Mouse (Mus musculus) embryonic facial prominence, embryonic 11.5 days (tissue): ENCODE measurements around the gene Gm29133. TPM values are rescaled to one million over a fixed set of nuclear protein-coding genes. Genes with fewer than 3 reads are reported as not detected.

ENCODE experiments used
- ATAC-seq: fragments of 200-750 bp; cut with Nextera tagmentation; replicated peaks from 2 replicates; pipeline ENCODE4 v1.8.0; 2017; ENCODE audit warnings: low read depth; ENCODE audit not compliant: insufficient number of reproducible peaks, low FRiP score, low TSS enrichment
- DNase-seq: peaks from one replicate; pipeline ENCODE4 v3.0.0-alpha.2; 2015; ENCODE audit warnings: low spot score
- H3K27ac ChIP-seq: fragments of 300-500 bp; sonication (generic); replicated peaks from 2 replicates; pipeline ENCODE4 v1.5.1; 2014; ENCODE audit warnings: mild to moderate bottlenecking, low read depth, low read length, control low read depth
- H3K27me3 ChIP-seq: fragments of 300-500 bp; sonication (generic); 2 replicates; pipeline ENCODE4 v1.6.1; 2014; ENCODE audit warnings: mild to moderate bottlenecking, low read length, moderate library complexity, mixed read lengths; ENCODE audit not compliant: control insufficient read depth, insufficient read depth
- H3K36me3 ChIP-seq: fragments of 300-500 bp; sonication (generic); replicated peaks from 2 replicates; pipeline ENCODE4 v1.6.1; 2014; ENCODE audit warnings: low read depth, mild to moderate bottlenecking, low read length, moderate library complexity, mixed read lengths; ENCODE audit not compliant: control insufficient read depth, insufficient read depth
- H3K4me1 ChIP-seq: fragments of 300-500 bp; sonication (generic); 2 replicates; pipeline ENCODE4 v1.6.1; 2014; ENCODE audit warnings: low read length, mixed read lengths; ENCODE audit not compliant: control insufficient read depth, insufficient read depth
- H3K4me2 ChIP-seq: fragments of 300-500 bp; sonication (generic); 2 replicates; pipeline ENCODE4 v1.6.1; 2014; ENCODE audit warnings: low read depth, mild to moderate bottlenecking, control low read depth, low read length, moderate library complexity
- H3K4me3 ChIP-seq: fragments of 300-500 bp; sonication (generic); 2 replicates; pipeline ENCODE4 v1.5.1; 2014; ENCODE audit warnings: low read depth, low read length, control low read depth
- H3K9ac ChIP-seq: fragments of 300-500 bp; sonication (generic); replicated peaks from 2 replicates; pipeline ENCODE4 v1.6.1; 2014; ENCODE audit warnings: mild to moderate bottlenecking, control low read depth, low read length
- H3K9me3 ChIP-seq: fragments of 300-500 bp; sonication (generic); replicated peaks from 2 replicates; pipeline ENCODE4 v1.6.1; 2016; ENCODE audit warnings: mild to moderate bottlenecking, low read length, inconsistent platforms, mixed read lengths; ENCODE audit not compliant: control insufficient read depth
- WGBS: fragments of 180-500 bp; shearing (Covaris S2); extraction: QIAGEN DNeasy Blood & Tissue Kit; methylation state at CpG from one replicate; pipeline ENCODE4 v1.1.7; 2014; 5-methylcytosine and 5-hydroxymethylcytosine counted together
- polyA plus RNA-seq: library from polyadenylated mRNA; unstranded; fragments of >200 nt; fragmentation: Nextera tagmentation; extraction: Ambion mirVana; gene quantifications from 2 replicates; pipeline ENCODE4 v1.2.1, GENCODE M21; 2014

Gm29133 gene
- not detected in 2 replicates for polyA plus RNA-seq

DNA sequence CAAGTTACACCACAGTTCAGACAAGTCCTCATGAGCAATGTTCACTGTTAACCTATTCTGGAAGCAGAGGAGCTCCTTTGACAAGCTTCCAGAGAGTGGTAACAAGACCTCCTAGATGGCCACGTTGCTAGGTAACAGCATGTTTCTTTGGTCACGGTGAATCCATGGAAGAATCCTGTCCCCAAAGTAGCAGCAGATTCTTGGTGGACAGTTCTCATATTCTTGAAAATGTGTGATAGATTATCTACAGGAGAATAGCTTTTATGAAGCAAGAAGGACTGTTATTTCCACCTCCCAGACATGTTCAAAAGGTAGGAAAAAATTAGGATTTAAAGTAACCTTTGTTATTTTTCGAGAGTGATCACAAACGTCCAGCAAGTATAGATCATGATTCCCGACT is at the start of gene Gm29133:
Gene Gm29133 (plus strand): TSS at position 301 of the 400 bp plus-strand sequence.
- H3K9me3 ChIP-seq: no peaks in the 10 kb centered on the region
- 62% methylated on average over 5 of the region's 5 CpGs for WGBS
- no peak for ATAC-seq

DNA sequence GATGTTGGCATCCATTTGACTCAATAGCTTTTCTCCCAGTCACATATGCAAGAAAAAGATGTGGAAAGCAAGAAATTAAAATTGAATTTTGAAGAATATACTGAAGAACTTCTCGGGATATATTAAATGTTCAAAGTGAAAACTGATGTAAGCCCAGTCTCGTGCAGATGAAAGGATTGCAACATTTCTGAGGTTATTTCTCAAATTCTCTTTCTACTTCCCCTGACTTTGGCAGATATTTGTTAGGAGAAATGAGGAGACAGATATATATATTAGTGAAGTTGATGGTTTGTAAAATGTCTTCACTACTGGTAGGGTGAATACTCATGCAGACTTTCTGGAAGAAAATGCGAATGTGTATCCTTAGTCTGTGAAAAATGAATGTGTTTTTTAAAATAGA is 48.9 kb upstream of the Gm29133 start:
- Histone ChIP-seq H3K4me2 (no peak overlapping the region), H3K4me3 (no peak overlapping the region), H3K9ac (no peak overlapping the region), H3K36me3 (no peaks in the 10 kb centered on the region), H3K27me3 (no peaks in the 10 kb centered on the region), H3K27ac (no peak overlapping the region), H3K4me1 (no peaks in the 10 kb centered on the region), H3K9me3 (no peaks in the 10 kb centered on the region)
- no peak for DNase-seq
- ATAC-seq: no peak
- 90% methylated on average over 3 of the region's 3 CpGs for WGBS

More for the DNA sequence above, at the start of gene Gm29133:
- no peaks in the 10 kb centered on the region for H3K27me3 ChIP-seq
- no peak within 1 kb of the TSS for H3K27ac ChIP-seq
- no peak for DNase-seq
- no peak within 1 kb of the TSS for H3K4me2 ChIP-seq
- no peak within 1 kb of the TSS for H3K4me3 ChIP-seq
- H3K36me3 ChIP-seq: no peaks in the 10 kb centered on the region
- H3K9ac ChIP-seq: no peak within 1 kb of the TSS
- no peaks in the 10 kb centered on the region for H3K4me1 ChIP-seq

DNA sequence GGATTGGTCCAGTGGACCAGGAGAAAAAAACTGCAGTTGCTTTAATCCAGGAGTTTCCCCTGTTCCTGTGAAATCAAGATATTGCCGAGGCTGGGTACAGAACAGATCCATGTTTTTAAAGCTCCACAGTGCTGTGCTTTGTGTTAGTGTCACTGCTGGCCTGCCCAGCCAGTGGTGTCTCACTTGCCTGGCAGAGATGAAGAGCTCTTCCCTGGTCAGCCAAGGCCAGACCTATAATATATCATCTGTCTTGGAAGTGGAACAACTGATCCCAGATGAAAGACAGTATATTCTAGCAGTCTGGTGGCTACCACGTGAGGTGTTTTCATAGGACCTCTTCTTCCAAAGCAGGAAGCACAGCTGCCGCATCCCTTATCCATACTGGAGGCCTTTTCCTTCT is 46.7 kb upstream of the Gm29133 start:
- no peaks in the 10 kb centered on the region for H3K4me1 ChIP-seq
- H3K9ac ChIP-seq: no peak overlapping the region
- H3K4me2 ChIP-seq: no peak overlapping the region
- no peak overlapping the region for H3K27ac ChIP-seq
- no peaks in the 10 kb centered on the region for H3K9me3 ChIP-seq
- ATAC-seq (no peak), DNase-seq (no peak)
- 71% methylated on average over 3 of the region's 3 CpGs for WGBS
- H3K27me3 ChIP-seq: no peaks in the 10 kb centered on the region
- no peaks in the 10 kb centered on the region for H3K36me3 ChIP-seq
- no peak overlapping the region for H3K4me3 ChIP-seq

DNA sequence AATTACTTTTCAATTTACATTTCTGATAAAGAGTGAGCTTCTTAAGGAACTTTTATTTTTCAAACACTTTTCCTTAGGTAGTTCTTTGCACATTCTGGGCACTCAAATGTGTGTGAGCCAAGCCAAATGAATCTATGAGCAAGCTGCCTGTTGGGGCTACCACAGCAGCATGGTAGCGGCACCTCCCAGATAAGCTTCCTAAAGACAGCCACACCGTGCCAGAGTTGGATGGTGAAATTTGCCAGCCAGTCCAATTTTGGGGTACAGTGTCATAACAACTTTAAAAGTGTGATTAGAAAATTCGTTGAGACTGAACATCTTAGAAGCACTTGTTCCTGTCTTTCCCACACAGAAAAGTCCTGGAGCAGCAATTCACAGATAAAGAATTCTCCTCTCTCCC is 41.5 kb upstream of the Gm29133 start:
- H3K4me3 ChIP-seq: no peak overlapping the region
- no peaks in the 10 kb centered on the region for H3K27me3 ChIP-seq
- WGBS: 67% methylated on average over 3 of the region's 3 CpGs
- no peak overlapping the region for H3K4me2 ChIP-seq
- no peaks in the 10 kb centered on the region for H3K36me3 ChIP-seq
- ATAC-seq (no peak), DNase-seq (no peak)
- H3K4me1 ChIP-seq: no peaks in the 10 kb centered on the region
- no peak overlapping the region for H3K27ac ChIP-seq
- H3K9ac ChIP-seq: no peak overlapping the region
- no peaks in the 10 kb centered on the region for H3K9me3 ChIP-seq

DNA sequence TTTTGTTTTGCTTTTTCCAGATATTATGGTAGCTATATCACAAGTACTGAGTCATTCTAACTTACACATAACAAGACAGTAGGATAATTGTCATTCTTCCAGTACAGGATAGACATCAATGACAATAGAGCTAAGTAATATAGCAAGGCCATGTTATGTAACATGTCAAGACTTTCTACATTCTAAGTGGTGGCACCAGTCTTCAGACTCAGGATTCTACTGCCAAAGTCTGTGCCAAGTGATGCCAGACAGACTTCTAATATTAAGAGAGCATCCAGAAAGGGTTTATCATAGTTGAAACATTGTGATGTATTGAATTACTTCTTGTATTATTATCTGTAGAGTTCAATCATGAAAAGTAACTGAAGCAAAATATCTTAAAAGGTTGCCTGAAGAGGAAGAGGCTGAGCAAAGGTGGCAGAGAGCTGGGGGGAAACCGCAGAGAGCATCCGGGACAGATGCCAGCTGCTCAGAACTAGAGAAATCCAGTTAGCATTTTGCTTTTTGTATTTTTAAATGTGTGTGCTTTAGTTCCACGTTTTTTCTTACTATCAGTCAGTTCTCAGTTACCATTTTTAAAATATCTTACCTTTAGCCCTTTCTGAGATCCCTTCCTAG is 34.2 kb upstream of the Gm29133 start:
- Histone ChIP-seq H3K4me2 (no peak overlapping the region), H3K36me3 (no peaks in the 10 kb centered on the region), H3K4me3 (no peak overlapping the region), H3K27ac (no peak overlapping the region), H3K9ac (no peak overlapping the region), H3K27me3 (no peaks in the 10 kb centered on the region), H3K9me3 (no peaks in the 10 kb centered on the region), H3K4me1 (no peaks in the 10 kb centered on the region)
- DNase-seq: no peak
- ATAC-seq: no peak
- 76% methylated on average over 3 of the region's 3 CpGs for WGBS

DNA sequence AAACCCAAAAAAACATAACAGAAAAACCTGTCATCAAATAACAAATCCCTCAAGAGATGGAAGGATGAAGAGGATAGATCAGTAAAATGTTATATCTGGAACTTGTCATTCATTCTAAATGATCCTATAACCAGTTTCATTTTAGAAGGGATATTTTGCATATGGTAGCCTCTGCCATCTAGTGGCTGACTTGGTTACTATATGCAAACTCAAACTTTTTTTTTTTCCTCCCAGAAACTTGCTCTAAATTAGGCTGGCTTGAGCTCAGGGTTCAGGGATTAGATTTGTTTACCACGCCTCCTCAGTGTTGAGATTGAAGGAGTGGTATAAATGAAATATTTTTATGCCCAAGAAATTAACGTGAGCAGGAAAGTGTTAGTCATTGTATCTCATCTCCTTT is 27.3 kb upstream of the Gm29133 start:
- ATAC-seq (no peak), DNase-seq (peak; percentile 32)
- Histone ChIP-seq H3K9ac (no peak overlapping the region), H3K36me3 (no peaks in the 10 kb centered on the region), H3K27ac (no peak overlapping the region), H3K27me3 (no peaks in the 10 kb centered on the region), H3K4me1 (no peaks in the 10 kb centered on the region), H3K4me2 (no peak overlapping the region), H3K9me3 (no peaks in the 10 kb centered on the region), H3K4me3 (no peak overlapping the region)
- 26% methylated on average over 2 of the region's 2 CpGs for WGBS

DNA sequence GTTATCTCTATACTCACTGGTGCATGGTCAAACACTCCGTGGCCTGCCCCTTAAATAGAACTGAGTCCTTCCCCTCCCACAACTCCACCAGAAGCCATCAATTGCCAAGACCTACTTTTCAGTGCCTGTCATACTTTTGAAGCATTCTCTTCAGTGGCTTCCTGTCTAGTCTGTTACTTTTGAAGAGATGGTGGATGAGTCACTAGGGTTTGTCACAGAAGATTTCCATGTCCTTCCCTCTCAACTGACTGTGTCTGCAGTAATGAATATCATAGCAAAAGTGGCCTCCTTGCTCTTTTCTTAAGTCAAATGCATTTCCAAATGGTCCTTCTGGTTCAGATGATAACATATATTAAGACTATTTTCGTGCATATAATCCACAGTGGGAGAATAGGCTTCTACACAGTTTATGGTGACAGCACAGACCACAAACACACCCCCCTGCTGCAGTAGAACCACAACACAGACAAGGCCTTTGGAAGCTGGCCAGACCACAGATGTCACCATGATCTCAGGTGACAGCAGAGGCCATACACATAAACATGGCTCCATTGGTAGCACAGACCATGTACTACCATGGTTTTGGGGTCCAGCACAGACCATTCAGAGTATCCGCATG is 16.9 kb upstream of the Gm29133 start:
- Histone ChIP-seq H3K27me3 (no peaks in the 10 kb centered on the region), H3K9me3 (no peaks in the 10 kb centered on the region), H3K36me3 (no peaks in the 10 kb centered on the region), H3K27ac (no peak overlapping the region), H3K4me2 (no peak overlapping the region), H3K9ac (no peak overlapping the region), H3K4me1 (no peaks in the 10 kb centered on the region), H3K4me3 (no peak overlapping the region)
- 81% methylated on average over 3 of the region's 3 CpGs for WGBS
- no peak for DNase-seq
- ATAC-seq: no peak

DNA sequence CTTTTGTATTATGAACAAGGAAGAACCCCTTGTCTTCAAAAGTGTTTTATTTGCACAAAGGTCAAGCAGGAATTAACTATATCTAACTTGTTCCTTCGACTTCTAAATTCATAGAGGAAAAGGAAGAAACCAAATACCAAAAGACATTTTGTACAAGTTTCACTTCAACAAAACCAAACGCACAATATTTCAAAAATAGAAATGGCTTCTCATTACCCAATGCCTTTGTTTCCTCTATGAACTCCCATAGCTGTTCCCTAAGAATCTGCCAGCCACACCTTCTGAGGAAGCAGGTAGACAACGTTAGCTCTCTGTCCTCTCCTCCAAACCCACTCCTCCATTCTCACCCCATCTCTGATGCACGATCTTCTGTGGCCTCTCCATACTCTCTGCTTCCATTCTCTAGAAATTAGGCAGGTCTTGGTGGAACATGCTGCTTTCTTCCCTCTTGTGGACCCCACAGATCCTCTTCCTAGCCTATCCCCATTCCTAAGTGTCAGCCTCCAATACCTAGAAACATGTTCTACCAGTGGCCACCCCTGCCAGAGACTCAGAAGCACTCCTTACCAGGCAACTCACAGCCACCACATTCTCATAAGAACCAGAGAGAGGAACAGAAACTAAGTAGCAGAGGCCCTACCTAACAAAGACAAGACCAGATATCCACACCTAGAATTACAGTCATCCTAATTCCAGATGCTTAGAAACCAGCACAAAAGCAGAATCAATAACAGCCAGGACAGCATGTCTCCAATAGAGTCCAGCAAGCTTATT is 4.1 kb upstream of the Gm29133 start:
- H3K27ac ChIP-seq: no peak overlapping the region
- no peaks in the 10 kb centered on the region for H3K36me3 ChIP-seq
- H3K27me3 ChIP-seq: no peaks in the 10 kb centered on the region
- no peak overlapping the region for H3K4me2 ChIP-seq
- WGBS: 77% methylated on average over 4 of the region's 4 CpGs
- H3K4me3 ChIP-seq: no peak overlapping the region
- DNase-seq (no peak), ATAC-seq (no peak)
- H3K4me1 ChIP-seq: no peaks in the 10 kb centered on the region
- H3K9me3 ChIP-seq: no peaks in the 10 kb centered on the region
- no peak overlapping the region for H3K9ac ChIP-seq
